Mouse (Mus musculus): ENCODE results near the gene Vpreb3.

Gene Vpreb3

DNA sequence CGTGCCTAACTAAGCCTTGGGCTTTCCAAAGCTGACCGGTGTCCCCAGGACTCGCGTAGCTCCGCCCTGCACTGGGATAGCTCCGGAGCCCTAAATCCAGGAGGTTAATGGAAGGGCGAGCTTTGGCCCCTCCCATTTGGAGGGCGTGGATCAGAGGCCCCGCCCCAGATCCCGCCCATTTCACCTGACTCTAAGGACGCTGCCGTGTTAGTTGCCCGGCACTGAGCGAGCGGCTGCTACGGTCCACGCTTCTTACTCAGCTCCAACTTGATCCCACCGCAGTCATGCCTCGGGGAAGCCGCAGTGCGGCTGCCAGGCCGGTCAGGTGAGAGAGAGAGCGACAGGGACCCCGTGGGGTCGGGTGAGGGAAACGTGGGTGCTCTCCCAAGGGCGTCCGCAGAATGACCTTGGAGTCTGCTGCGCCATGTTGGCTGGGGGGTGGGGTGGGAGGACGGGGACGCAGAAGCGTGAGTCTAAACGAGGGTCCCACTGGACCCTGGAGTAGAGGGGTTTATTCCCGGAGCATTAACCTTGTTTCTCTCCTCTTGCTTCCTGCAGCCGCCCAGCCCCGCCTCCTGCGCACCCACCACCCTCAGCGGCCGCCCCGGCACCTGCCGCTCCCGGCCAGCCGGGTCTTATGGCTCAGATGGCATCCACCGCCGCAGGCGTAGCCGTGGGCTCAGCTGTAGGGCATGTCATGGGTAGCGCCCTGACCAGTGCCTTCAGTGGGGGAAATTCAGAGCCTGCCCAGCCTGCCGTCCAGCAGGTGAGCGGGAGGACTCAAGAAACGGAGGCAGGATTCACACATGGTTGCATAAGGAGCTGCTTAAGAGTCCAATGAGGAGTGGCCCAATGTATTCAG is 6.9 kb upstream of the Vpreb3 start, which contains the start of gene Mmp11:
Gene Mmp11, minus strand, starts transcription at position 817 of the 862 bp plus-strand sequence.
- Histone ChIP-seq H3K9me3 (ENCODE audit: low read length) (no peaks in the 10 kb centered on the region), H3K36me3 (ENCODE audit: insufficient read depth, low read length) (peaks cover 36% of the 10 kb centered on the region), H3K4me3 (replicated peaks; ENCODE audit: low read length) (peak within 1 kb of the TSS; percentile 97), H3K4me1 (replicated peaks; ENCODE audit: low read depth, low read length) (peaks cover 70% of the 10 kb centered on the region), H3K27me3 (ENCODE audit: insufficient read depth, low read length) (peaks cover 4% of the 10 kb centered on the region; the same call in 1 of the 2 replicates)
- TF ChIP-seq CTCF (conservative IDR thresholded peaks at IDR 0.05; ENCODE audit: low read length) (no peak), POU5F1 (IDR thresholded peaks at IDR 0.05; ENCODE audit: borderline replicate concordance, low read length) (no peak), NANOG (IDR thresholded peaks at IDR 0.05; ENCODE audit: borderline replicate concordance, low read length) (no peak)

DNA sequence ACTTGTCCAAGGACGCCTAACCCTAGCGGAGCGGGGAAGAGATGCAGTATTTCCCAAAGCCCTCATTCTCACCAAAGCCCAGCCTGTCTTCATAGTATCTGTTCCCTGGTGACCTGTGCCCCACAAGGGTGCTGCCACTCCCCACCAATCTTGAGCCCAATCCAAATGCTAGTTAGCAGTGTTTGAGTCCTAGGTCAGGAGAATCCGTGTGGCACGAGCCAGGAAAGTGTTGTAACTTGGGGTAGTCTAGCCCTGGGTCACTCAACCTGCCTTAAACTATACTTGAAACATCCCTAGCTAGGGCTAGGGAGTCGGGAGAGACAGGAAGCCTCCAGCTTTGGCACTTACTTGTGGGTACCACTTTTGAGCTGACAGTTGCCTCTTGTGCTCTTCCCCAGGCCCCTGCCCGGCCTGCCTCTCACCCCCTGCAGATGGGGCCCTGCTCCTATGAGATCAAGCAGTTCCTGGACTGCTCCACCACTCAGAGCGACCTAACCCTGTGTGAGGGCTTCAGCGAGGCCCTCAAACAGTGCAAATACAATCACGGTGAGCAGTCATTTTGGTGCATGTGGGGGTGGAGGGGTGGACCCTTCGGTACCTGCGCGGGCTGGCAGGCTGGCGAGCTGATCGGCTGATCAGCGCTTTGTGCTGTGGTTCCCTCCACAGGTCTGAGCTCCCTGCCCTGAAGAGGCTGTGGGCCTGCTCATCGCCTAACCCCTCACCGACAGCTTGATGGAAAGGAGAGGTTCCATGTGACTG is 5.8 kb upstream of the Vpreb3 start:
- Histone ChIP-seq H3K36me3 (ENCODE audit: insufficient read depth, low read length) (peaks cover 36% of the 10 kb centered on the region), H3K4me3 (replicated peaks; ENCODE audit: low read length) (peak overlapping the region; percentile 97), H3K9me3 (ENCODE audit: low read length) (no peaks in the 10 kb centered on the region), H3K4me1 (replicated peaks; ENCODE audit: low read depth, low read length) (peaks cover 71% of the 10 kb centered on the region), H3K27me3 (ENCODE audit: insufficient read depth, low read length) (no peaks in the 10 kb centered on the region)
- TF ChIP-seq CTCF (conservative IDR thresholded peaks at IDR 0.05; ENCODE audit: low read length) (no peak), NANOG (IDR thresholded peaks at IDR 0.05; ENCODE audit: borderline replicate concordance, low read length) (no peak), POU5F1 (IDR thresholded peaks at IDR 0.05; ENCODE audit: borderline replicate concordance, low read length) (no peak)

DNA sequence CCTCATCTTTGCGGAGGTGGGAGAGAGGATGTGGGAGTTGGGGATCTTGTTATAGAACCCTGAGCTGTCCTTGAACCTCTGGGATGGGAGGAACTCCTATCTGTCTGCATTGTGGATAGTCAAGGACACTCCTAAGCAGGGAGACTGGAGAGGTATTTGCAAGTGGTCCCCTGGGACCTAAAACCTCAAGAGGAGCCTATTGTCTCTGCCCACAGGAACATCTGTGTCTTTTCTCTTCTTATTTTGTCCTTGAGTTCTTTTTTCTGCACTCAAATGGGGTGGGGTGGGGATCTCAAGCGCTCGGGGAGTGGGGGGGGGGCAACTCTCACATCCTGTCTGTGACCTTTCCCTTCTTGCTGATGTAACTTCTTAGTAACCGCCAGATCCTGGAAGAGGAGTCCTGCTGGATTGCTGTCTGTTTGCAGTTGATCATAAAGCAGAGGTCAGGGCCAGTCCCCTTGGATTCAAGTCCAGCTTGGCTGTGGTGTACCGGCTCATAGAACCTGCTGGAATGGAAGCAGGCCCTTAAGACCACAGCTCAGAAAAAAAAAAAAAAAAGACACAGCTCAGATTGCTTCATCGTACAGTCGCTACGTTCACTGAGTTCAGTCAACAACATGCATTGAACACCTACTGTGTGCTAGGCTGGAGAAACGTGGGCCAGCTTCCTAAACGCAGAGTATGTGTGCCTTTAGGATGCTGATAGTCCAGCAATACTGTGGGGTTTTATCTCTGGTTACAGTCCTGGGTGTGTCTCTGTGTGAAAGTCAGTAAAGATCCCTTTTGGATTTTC is 4.8 kb upstream of the Vpreb3 start:
- peak overlapping the region; percentile 97 for H3K4me3 ChIP-seq (replicated peaks; ENCODE audit: low read length)
- peaks cover 36% of the 10 kb centered on the region for H3K36me3 ChIP-seq (ENCODE audit: insufficient read depth, low read length)
- TF ChIP-seq POU5F1 (IDR thresholded peaks at IDR 0.05; ENCODE audit: borderline replicate concordance, low read length) (no peak), NANOG (IDR thresholded peaks at IDR 0.05; ENCODE audit: borderline replicate concordance, low read length) (peak; percentile 84)
- H3K4me1 ChIP-seq (replicated peaks; ENCODE audit: low read depth, low read length), result peaks cover 74% of the 10 kb centered on the region
- no peaks in the 10 kb centered on the region for H3K9me3 ChIP-seq (ENCODE audit: low read length)
- no peaks in the 10 kb centered on the region for H3K27me3 ChIP-seq (ENCODE audit: insufficient read depth, low read length)

DNA sequence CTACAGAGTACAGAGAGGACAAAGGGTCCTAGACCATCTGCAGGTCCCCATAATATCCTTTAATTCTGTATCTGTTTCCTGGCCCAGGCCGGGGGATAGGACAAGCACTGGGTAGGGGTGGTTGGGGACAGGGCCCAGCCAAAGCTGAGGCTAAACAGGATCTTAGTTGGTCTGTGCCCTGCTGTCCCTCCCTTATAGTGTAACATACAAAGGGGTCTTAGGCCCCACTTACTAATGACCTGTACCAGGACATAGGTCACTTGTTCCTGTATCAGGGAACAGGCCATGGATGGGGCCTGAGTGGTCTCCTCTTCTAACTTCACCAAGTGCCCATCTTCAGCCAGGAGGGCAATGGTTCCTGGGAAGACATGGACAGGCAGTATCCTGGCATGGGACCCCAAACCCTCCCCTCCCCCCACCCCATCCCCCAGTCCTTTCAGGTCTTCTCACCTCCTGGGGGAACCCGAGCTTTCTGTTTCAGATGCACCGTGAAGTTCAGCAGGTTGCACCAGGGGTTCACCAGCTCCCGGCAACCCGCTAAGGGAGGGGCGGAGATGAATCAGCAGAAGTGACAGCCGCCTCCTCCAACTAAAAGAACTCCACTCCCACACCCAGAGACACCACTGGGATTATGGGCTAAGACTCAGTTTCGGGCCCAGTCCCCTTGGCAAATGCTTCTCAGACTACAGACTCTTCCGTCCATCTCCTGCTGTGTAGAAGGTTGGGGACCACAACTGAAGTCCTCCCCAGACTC is 3.2 kb upstream of the Vpreb3 start:
- H3K4me1 ChIP-seq (replicated peaks; ENCODE audit: low read depth, low read length), result peaks cover 77% of the 10 kb centered on the region
- H3K9me3 ChIP-seq (ENCODE audit: low read length), result no peaks in the 10 kb centered on the region
- no peaks in the 10 kb centered on the region for H3K27me3 ChIP-seq (ENCODE audit: insufficient read depth, low read length)
- peak overlapping the region; percentile 66 for H3K4me3 ChIP-seq (replicated peaks; ENCODE audit: low read length)
- TF ChIP-seq POU5F1 (IDR thresholded peaks at IDR 0.05; ENCODE audit: borderline replicate concordance, low read length) (no peak), NANOG (IDR thresholded peaks at IDR 0.05; ENCODE audit: borderline replicate concordance, low read length) (no peak), CTCF (conservative IDR thresholded peaks at IDR 0.05; ENCODE audit: low read length) (no peak)
- peaks cover 36% of the 10 kb centered on the region for H3K36me3 ChIP-seq (ENCODE audit: insufficient read depth, low read length)

DNA sequence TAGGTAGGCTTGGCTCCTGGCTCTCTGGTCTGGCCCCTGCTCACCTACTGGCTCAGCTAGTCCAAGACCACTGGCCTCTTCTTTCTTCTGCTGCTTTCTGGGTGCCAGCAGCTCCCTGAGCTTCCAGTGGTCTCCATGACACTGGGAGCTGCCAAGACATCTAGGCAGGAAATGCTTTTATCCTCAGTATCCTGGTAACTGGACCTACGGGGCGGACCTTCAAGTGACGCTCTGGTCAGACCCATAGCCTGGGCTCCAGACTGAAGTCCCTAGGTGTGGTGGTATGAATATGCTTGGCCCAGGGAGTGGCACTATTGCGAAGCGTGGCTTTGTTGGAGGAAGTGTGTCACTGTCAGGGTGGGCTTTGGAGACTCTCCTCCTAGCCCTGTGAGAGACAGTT is 2.3 kb upstream of the Vpreb3 start, which contains the start of gene Gm867:
Gene Gm867, minus strand, starts transcription at position 153 of the 400 bp plus-strand sequence.
- H3K4me1 ChIP-seq (replicated peaks; ENCODE audit: low read depth, low read length), result peaks cover 75% of the 10 kb centered on the region
- peaks cover 36% of the 10 kb centered on the region for H3K36me3 ChIP-seq (ENCODE audit: insufficient read depth, low read length)
- H3K27me3 ChIP-seq (ENCODE audit: insufficient read depth, low read length), result no peaks in the 10 kb centered on the region
- H3K4me3 ChIP-seq (replicated peaks; ENCODE audit: low read length), result peak within 1 kb of the TSS; percentile 66
- TF ChIP-seq NANOG (IDR thresholded peaks at IDR 0.05; ENCODE audit: borderline replicate concordance, low read length) (no peak), CTCF (conservative IDR thresholded peaks at IDR 0.05; ENCODE audit: low read length) (no peak), POU5F1 (IDR thresholded peaks at IDR 0.05; ENCODE audit: borderline replicate concordance, low read length) (no peak)
- H3K9me3 ChIP-seq (ENCODE audit: low read length), result no peaks in the 10 kb centered on the region

DNA sequence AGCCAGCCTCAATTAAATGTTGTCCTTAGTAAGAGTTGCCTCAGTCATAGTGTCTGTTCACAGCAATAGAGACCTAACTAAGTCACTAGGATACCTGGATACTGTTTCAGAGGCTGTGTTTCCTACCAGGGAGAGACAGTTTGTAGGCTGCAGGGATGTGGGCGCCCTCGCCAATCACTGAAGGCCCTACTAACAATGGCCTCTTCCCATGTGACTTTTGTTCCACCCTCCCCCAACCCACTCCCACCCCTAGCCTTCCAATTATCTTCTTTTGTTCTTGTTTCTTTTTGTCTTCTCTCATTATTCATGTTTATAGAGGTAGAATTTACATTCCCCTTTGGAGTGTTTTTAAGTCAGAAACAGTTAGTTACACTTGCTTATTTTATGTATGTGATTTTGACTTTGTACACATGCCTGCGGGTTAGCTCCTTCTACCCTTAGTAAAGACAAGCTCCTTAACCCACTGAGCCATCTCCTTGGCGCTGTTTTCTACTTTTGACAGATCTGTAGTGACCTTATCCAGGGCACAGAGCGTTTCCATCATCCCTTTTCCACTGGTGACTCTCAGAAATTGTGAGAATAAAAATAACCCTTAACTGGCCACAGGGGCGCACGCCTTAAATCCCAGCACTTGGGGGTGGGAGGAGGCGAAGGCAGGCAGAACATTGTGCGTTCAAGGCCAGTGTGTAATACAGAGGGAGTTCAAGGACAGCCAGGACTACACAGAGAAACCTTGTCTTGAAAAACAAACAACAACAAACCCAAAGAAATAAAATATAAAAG is 1.6 kb upstream of the Vpreb3 start:
- Histone ChIP-seq H3K4me1 (replicated peaks; ENCODE audit: low read depth, low read length) (peaks cover 81% of the 10 kb centered on the region), H3K27me3 (ENCODE audit: insufficient read depth, low read length) (no peaks in the 10 kb centered on the region), H3K4me3 (replicated peaks; ENCODE audit: low read length) (peak overlapping the region; percentile 66), H3K9me3 (ENCODE audit: low read length) (peaks cover 4% of the 10 kb centered on the region; the same call in 1 of the 2 replicates), H3K36me3 (ENCODE audit: insufficient read depth, low read length) (peaks cover 37% of the 10 kb centered on the region)
- TF ChIP-seq CTCF (conservative IDR thresholded peaks at IDR 0.05; ENCODE audit: low read length), result no peak
- no peak for TF ChIP-seq POU5F1 (IDR thresholded peaks at IDR 0.05; ENCODE audit: borderline replicate concordance, low read length)
- no peak for TF ChIP-seq NANOG (IDR thresholded peaks at IDR 0.05; ENCODE audit: borderline replicate concordance, low read length)
